Mouse (Mus musculus): ENCODE results near the gene Gdpd5.
"Not testable (repeated sequence)": the region's sequence is repeated elsewhere in the genome, so short reads cannot be mapped to it uniquely, and the experiment has no call there.

GRCm38 (mm10) chr7:99374325-99374724, 6.9 kb upstream of the Gdpd5 start:
- not testable (repeated sequence) for TF ChIP-seq CTCF (IDR thresholded peaks at IDR 0.05; ENCODE audit: borderline replicate concordance, control insufficient read depth, extremely low read depth, insufficient read depth, low read length, poor library complexity); POLR2A (IDR thresholded peaks at IDR 0.05; ENCODE audit: control insufficient read depth, extremely low read depth, insufficient read depth, low read length, poor library complexity)
